Mouse (Mus musculus) kidney, postnatal 0 days (tissue): Measurements from ENCODE around the gene Dnase1l2. TPM values are rescaled to one million over a fixed set of nuclear protein-coding genes. Genes with fewer than 3 reads are reported as not detected.

Experiments used
- ATAC-seq: fragments of 200-750 bp; cut with Nextera tagmentation; replicated peaks from 2 replicates; pipeline ENCODE4 v1.8.0; 2017; ENCODE audit warnings: low read depth, moderate number of reproducible peaks, moderate TSS enrichment, moderate library complexity; ENCODE audit not compliant: low FRiP score
- DNase-seq: peaks from one replicate; pipeline ENCODE4 v3.0.0-alpha.2; 2016; ENCODE audit warnings: low spot score
- H3K27ac ChIP-seq: fragments of 300-500 bp; sonication (generic); 2 replicates; pipeline ENCODE4 v1.5.1; 2014; ENCODE audit warnings: mild to moderate bottlenecking
- H3K27me3 ChIP-seq: fragments of 300-500 bp; sonication (generic); 2 replicates; pipeline ENCODE4 v1.6.1; 2014; ENCODE audit warnings: low read length, mixed read lengths; ENCODE audit not compliant: insufficient read depth
- H3K36me3 ChIP-seq: fragments of 300-500 bp; sonication (generic); 2 replicates; pipeline ENCODE4 v1.6.1; 2014; ENCODE audit warnings: low read length, mixed read lengths; ENCODE audit not compliant: insufficient read depth
- H3K4me1 ChIP-seq: fragments of 300-500 bp; sonication (generic); replicated peaks from 2 replicates; pipeline ENCODE4 v1.6.1; 2014; ENCODE audit warnings: antibody characterized with exemption, low read length, mixed read lengths; ENCODE audit not compliant: insufficient read depth
- H3K4me2 ChIP-seq: fragments of 300-500 bp; sonication (generic); 2 replicates; pipeline ENCODE4 v1.6.1; 2014; ENCODE audit warnings: mild to moderate bottlenecking, low read length, moderate library complexity, mixed read lengths
- H3K4me3 ChIP-seq: fragments of 300-500 bp; sonication (generic); replicated peaks from 2 replicates; pipeline ENCODE4 v1.5.1; 2014; ENCODE audit warnings: low read depth, low read length
- H3K9ac ChIP-seq: fragments of 300-500 bp; sonication (generic); 2 replicates; pipeline ENCODE4 v1.6.1; 2014; ENCODE audit warnings: low read depth, low read length
- H3K9me3 ChIP-seq: fragments of 300-500 bp; sonication (generic); replicated peaks from 2 replicates; pipeline ENCODE4 v1.6.1; 2016; ENCODE audit warnings: low read length, inconsistent platforms, mixed read lengths
- CTCF ChIP-seq: IDR thresholded peaks from 2 replicates; pipeline ENCODE4 v1.5.1; 2016; ENCODE audit warnings: antibody characterized with exemption, low read depth, mild to moderate bottlenecking, moderate library complexity
- WGBS: fragments of 180-500 bp; shearing (Covaris S2); extraction: QIAGEN DNeasy Blood & Tissue Kit; methylation state at CpG from one replicate; pipeline ENCODE4 v1.1.7; 2014; 5-methylcytosine and 5-hydroxymethylcytosine counted together
- polyA plus RNA-seq: library from polyadenylated mRNA; unstranded; fragments of >200 nt; fragmentation: Nextera tagmentation; extraction: Ambion mirVana; gene quantifications from 2 replicates; pipeline ENCODE4 v1.2.1, GENCODE M21; 2015

The Dnase1l2 gene
- polyA plus RNA-seq, 1 experiment from 2014 or later = 3.8 TPM

DNA sequence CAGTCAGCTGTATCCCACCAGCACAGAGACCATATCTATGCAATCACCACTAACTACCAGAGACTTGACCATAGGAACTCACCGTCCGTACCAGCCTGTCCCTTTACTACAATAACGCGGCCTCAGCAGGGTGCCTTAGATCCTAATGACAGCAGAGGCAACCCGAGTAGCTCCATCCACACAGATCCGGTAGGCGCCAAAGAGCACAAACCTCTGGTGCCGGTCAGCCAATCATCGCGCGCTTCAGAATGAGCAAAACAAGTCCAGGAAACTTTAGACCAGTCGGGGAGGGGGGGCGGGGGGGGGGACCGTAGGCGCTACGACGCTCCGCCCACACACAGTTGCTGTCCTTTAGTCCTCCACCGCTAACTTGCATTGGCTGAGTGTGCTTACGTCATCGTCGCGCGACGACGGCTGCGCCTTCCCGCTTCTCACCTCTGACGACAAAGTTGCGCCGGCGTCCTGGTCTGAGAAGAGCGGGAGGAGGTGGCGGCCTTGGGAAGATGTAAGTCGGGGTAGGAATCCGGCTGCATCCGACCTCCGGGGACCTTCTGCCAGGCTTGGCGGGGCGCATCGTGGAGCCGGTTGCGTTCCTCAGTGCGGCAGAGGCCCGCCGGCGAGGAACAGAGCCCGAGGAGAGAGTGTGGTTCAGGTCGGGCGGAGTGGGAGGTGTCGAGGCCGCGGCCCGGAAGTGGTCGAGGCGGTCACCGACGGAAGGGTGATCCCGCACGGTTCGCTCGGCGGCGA lies 28.5 kb downstream of the Dnase1l2 start, which contains the start of gene Rnps1:
Gene Rnps1, plus strand, starts transcription at position 336 of the 747 bp plus-strand sequence.
- WGBS = under 1% methylated on average over 64 of the region's 64 CpGs
- H3K9me3 ChIP-seq = no peaks in the 10 kb centered on the region
- ATAC-seq (peak; percentile 95), DNase-seq (peak; percentile 100)
- H3K36me3 ChIP-seq = peaks cover 20% of the 10 kb centered on the region
- H3K4me1 ChIP-seq = peaks cover 14% of the 10 kb centered on the region; the same call in 1 of the 2 replicates
- TF ChIP-seq CTCF = no peak
- H3K4me3 ChIP-seq = peak within 1 kb of the TSS; percentile 87
- peak within 1 kb of the TSS; percentile 80 for H3K4me2 ChIP-seq
- peak within 1 kb of the TSS; percentile 88 for H3K27ac ChIP-seq
- peak within 1 kb of the TSS; percentile 91 for H3K9ac ChIP-seq
- no peaks in the 10 kb centered on the region for H3K27me3 ChIP-seq

- WGBS = 29% methylated on average over 22 of the region's 22 CpGs
Measured at GRCm38 (mm10) chr17:24413557-24414211, 29.2 kb downstream of the Dnase1l2 start.

DNA sequence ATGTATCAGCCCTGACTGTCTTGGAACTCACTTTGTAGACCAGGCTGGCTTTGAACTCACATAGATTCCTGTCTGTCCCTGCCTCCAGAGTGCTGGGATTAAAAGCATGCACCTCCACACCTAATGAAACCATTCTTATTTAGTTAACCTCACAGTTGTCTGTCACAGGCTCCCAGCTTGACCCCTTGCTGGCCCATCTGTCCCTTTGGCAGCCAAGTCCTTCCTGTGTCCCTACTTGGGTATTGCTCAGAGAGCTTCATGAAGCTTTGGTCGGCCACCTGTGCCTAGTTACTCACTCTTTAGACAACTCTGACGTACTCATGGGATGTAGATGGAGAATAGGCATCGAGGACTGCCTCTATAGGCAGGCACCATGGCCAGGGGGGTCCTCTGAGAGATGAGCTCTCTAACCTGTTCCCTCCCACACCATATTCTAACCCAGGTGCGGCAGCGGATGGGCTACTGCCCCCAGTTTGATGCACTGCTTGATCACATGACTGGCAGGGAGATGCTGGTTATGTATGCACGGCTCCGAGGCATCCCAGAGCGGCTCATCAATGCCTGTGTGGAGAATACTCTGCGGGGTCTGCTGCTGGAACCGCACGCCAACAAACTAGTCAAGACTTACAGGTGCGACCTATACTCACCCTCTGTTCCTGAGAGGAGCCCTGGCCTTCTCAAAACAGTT lies 35.6 kb downstream of the Dnase1l2 start:
- no peak overlapping the region for H3K9ac ChIP-seq
- H3K9me3 ChIP-seq = no peaks in the 10 kb centered on the region
- ATAC-seq = no peak
- no peak for DNase-seq
- H3K27me3 ChIP-seq = no peaks in the 10 kb centered on the region
- TF ChIP-seq CTCF = no peak
- peaks cover 37% of the 10 kb centered on the region for H3K36me3 ChIP-seq
- H3K4me3 ChIP-seq = no peak overlapping the region
- no peak overlapping the region for H3K27ac ChIP-seq
- no peak overlapping the region for H3K4me2 ChIP-seq
- 87% methylated on average over 12 of the region's 12 CpGs for WGBS
- H3K4me1 ChIP-seq = no peaks in the 10 kb centered on the region

More at GRCm38 (mm10) chr17:24413557-24414211, 29.2 kb downstream of the Dnase1l2 start:
- Histone ChIP-seq H3K27me3 (no peaks in the 10 kb centered on the region), H3K4me1 (peaks cover 14% of the 10 kb centered on the region; the same call in 1 of the 2 replicates), H3K36me3 (peaks cover 20% of the 10 kb centered on the region), H3K27ac (peak overlapping the region; percentile 88), H3K9me3 (no peaks in the 10 kb centered on the region), H3K4me3 (peak overlapping the region; percentile 44), H3K9ac (peak overlapping the region; percentile 67), H3K4me2 (peak overlapping the region; percentile 65)
- TF ChIP-seq CTCF = peak; percentile 27; the same call in 1 of the 2 replicates
- DNase-seq (peak; percentile 10), ATAC-seq (peak; percentile 26)

DNA sequence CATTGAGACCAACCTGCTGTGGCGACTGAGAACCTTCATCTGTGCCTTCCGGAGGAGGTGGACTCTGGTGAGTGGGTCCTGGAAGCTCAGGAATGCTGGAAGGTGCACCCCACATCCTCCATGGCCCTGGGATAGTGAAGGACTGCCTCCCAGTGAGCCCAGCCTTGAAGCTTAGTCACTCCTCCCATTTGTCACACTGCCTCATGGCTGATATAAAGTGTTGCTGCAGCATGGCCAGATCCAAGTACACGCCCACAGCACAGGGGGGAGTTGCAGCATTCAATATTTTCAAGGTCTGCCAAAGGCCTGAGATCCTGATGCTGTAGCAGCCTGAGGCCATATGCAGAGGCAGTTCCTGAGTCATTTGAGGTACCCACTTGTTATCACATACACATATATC lies 40.5 kb downstream of the Dnase1l2 start:
- H3K4me2 ChIP-seq = no peak overlapping the region
- no peak overlapping the region for H3K4me3 ChIP-seq
- WGBS = 69% methylated on average over 3 of the region's 3 CpGs
- no peak overlapping the region for H3K27ac ChIP-seq
- DNase-seq (peak; percentile 6), ATAC-seq (no peak)
- H3K9me3 ChIP-seq = no peaks in the 10 kb centered on the region
- H3K4me1 ChIP-seq = no peaks in the 10 kb centered on the region
- H3K9ac ChIP-seq = no peak overlapping the region
- no peak for TF ChIP-seq CTCF
- no peaks in the 10 kb centered on the region for H3K27me3 ChIP-seq
- H3K36me3 ChIP-seq = peaks cover 20% of the 10 kb centered on the region; the same call in 1 of the 2 replicates

DNA sequence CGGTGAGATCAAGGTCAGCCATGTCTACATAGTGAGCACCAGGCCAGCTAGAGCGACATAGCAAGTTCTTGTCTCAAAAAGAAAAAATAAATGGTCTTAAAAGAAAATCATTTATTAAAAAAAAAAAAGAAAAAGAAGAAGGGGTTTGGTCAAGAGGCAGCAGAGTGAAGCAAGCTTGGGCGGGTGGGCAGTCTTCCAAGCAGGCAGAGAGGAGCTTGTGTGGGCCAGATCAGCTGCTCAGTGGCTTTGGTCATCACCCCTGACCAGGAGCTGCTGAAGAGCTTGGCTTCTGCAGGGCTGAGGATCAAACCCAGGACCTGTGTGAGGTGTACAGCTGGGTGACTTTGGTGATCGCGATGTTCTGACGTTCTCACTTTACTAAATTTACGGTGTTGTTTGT lies 48.4 kb downstream of the Dnase1l2 start:
- Histone ChIP-seq H3K4me1 (no peaks in the 10 kb centered on the region), H3K27me3 (no peaks in the 10 kb centered on the region), H3K36me3 (peaks cover 16% of the 10 kb centered on the region; the same call in 1 of the 2 replicates), H3K9me3 (no peaks in the 10 kb centered on the region), H3K4me2 (no peak overlapping the region), H3K4me3 (no peak overlapping the region), H3K9ac (no peak overlapping the region), H3K27ac (no peak overlapping the region)
- ATAC-seq (no peak), DNase-seq (no peak)
- TF ChIP-seq CTCF = no peak
- 70% methylated on average over 7 of the region's 7 CpGs for WGBS

- Histone ChIP-seq H3K27ac (no peak overlapping the region), H3K4me2 (no peak overlapping the region), H3K9ac (no peak overlapping the region), H3K36me3 (peaks cover 14% of the 10 kb centered on the region; the same call in 1 of the 2 replicates), H3K9me3 (no peaks in the 10 kb centered on the region), H3K4me3 (no peak overlapping the region), H3K27me3 (no peaks in the 10 kb centered on the region), H3K4me1 (no peaks in the 10 kb centered on the region)
- WGBS = 28% methylated on average over 4 of the region's 4 CpGs
- no peak for TF ChIP-seq CTCF
- no peak for DNase-seq
- ATAC-seq = no peak
Measured at GRCm38 (mm10) chr17:24393527-24393926, 49.4 kb downstream of the Dnase1l2 start.
